Mouse (Mus musculus) stomach, embryonic 16.5 days (tissue): ENCODE data around the gene Myo7a. TPM values are rescaled to one million over a fixed set of nuclear protein-coding genes. Genes with fewer than 3 reads are reported as not detected.

Source experiments
- ATAC-seq: fragments of 200-750 bp; cut with Nextera tagmentation; 2 replicates; pipeline ENCODE4 v1.8.0; 2017; ENCODE audit warnings: moderate number of reproducible peaks, moderate TSS enrichment; ENCODE audit not compliant: insufficient read depth, low FRiP score
- H3K27ac ChIP-seq: fragments of 300-500 bp; sonication (generic); 2 replicates; pipeline ENCODE4 v1.5.1; 2014; ENCODE audit warnings: low read length
- H3K27me3 ChIP-seq: fragments of 300-500 bp; sonication (generic); 2 replicates; pipeline ENCODE4 v1.6.1; 2014; ENCODE audit warnings: low read length, control low read depth, mixed read lengths; ENCODE audit not compliant: control insufficient read depth, insufficient read depth
- H3K36me3 ChIP-seq: fragments of 300-500 bp; sonication (generic); 2 replicates; pipeline ENCODE4 v1.6.1; 2014; ENCODE audit warnings: low read length; ENCODE audit not compliant: control insufficient read depth, insufficient read depth
- H3K4me1 ChIP-seq: fragments of 300-500 bp; sonication (generic); 2 replicates; pipeline ENCODE4 v1.6.1; 2014; ENCODE audit warnings: low read length, control low read depth, mixed read lengths; ENCODE audit not compliant: control insufficient read depth, insufficient read depth
- H3K4me2 ChIP-seq: fragments of 300-500 bp; sonication (generic); 2 replicates; pipeline ENCODE4 v1.6.1; 2014; ENCODE audit warnings: low read depth, low read length, mixed read lengths
- H3K4me3 ChIP-seq: fragments of 300-500 bp; sonication (generic); replicated peaks from 2 replicates; pipeline ENCODE4 v1.5.1; 2014; ENCODE audit warnings: mild to moderate bottlenecking, low read length
- H3K9ac ChIP-seq: fragments of 300-500 bp; sonication (generic); 2 replicates; pipeline ENCODE4 v1.6.1; 2014; ENCODE audit warnings: low read length
- H3K9me3 ChIP-seq: fragments of 300-500 bp; sonication (generic); replicated peaks from 2 replicates; pipeline ENCODE4 v1.6.1; 2016; ENCODE audit warnings: low read length, control low read depth; ENCODE audit not compliant: control insufficient read depth
- WGBS: fragments of 180-500 bp; shearing (Covaris S2); extraction: QIAGEN DNeasy Blood & Tissue Kit; methylation state at CpG from one replicate; pipeline ENCODE4 v1.1.7; 2014; 5-methylcytosine and 5-hydroxymethylcytosine counted together
- polyA plus RNA-seq: library from polyadenylated mRNA; unstranded; fragments of >200 nt; fragmentation: Nextera tagmentation; extraction: Ambion mirVana; gene quantifications from 2 replicates; pipeline ENCODE4 v1.2.1, GENCODE M21; 2015

The Myo7a gene
- polyA plus RNA-seq, 1 experiment from 2014 or later: 11.4 TPM

DNA sequence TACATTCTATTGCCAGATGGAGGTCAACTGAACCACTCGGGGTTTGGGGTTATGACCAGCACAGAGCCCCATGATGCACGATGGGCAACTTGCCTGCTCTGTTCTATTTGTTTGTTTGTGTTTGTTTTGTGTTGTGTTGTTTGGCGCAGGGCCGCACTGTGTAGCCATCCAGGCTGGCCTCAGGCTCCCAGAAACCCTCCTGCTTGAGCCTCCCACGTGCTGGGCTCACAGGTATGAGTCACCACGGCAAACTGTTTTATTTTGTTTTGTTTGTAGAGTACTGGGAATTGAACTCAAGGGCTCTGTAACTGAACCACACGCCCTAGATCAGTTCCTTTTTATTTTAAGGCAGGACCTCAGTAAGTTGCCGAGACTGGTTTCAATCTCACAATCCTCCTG, 27.1 kb upstream of the Myo7a start:
- Histone ChIP-seq H3K4me3 (no peak overlapping the region), H3K36me3 (no peaks in the 10 kb centered on the region), H3K27me3 (no peaks in the 10 kb centered on the region), H3K4me2 (no peak overlapping the region), H3K4me1 (no peaks in the 10 kb centered on the region), H3K9ac (no peak overlapping the region), H3K9me3 (no peaks in the 10 kb centered on the region), H3K27ac (no peak overlapping the region)
- no peak for ATAC-seq
- WGBS: 70% methylated on average over 8 of the region's 8 CpGs

DNA sequence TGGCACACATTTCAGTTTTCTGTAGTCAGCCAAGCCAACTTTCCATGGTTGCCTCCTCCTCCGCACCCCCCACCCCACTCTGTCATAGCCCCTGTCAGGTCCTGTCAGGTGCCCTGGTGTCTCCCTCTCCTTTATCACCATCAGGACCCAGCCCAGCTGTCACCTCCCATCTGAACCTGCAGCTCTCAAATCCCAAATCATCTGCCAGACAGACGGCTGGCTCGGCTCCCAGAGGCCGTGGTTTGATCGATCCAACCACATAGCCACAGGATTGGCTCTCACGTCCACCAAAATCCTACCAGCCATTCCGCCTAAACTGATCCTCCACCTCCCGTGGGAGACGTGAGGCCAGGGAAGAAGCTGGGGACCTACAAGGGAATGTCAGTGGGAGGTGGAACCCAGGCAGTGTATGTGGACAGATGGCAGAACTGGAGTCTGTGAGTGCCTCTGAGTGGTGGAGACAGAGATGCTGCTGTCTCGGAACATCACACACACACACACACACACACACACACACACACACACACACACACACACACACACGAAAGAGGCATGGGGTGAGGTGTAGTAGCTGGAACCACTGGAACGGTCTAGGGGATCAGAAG, 26.6 kb upstream of the Myo7a start:
- H3K4me1 ChIP-seq: no peaks in the 10 kb centered on the region
- no peak overlapping the region for H3K27ac ChIP-seq
- no peak overlapping the region for H3K4me2 ChIP-seq
- no peaks in the 10 kb centered on the region for H3K36me3 ChIP-seq
- 77% methylated on average over 12 of the region's 12 CpGs for WGBS
- H3K9me3 ChIP-seq: no peaks in the 10 kb centered on the region
- no peak for ATAC-seq
- H3K9ac ChIP-seq: no peak overlapping the region
- no peak overlapping the region for H3K4me3 ChIP-seq
- no peaks in the 10 kb centered on the region for H3K27me3 ChIP-seq

DNA sequence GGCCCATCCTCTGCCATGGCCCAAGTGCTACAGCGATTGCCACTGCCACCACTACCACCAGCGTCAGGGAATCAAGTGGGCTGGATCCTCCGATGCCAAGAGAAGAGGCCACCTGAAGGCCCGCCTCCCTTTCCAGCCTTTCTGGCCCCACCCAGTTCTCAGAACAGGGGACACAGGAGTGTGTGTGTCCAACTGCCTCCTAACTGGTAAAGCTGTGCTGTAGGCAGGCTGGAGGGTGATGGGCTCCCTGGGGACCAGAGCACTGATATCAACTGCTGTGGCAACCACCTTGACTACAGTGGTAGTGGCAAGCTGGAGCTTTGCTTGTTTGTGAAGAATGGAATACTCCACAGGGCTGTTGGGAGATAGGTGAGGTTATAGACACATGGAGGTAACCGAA, 26.1 kb upstream of the Myo7a start, which contains the start of gene Omp:
TSS of gene Omp (minus strand) at position 101 of the 400 bp plus-strand sequence.
- Histone ChIP-seq H3K9me3 (no peaks in the 10 kb centered on the region), H3K4me2 (no peak within 1 kb of the TSS), H3K4me1 (no peaks in the 10 kb centered on the region), H3K9ac (no peak within 1 kb of the TSS), H3K4me3 (no peak within 1 kb of the TSS), H3K27ac (no peak within 1 kb of the TSS), H3K36me3 (no peaks in the 10 kb centered on the region), H3K27me3 (no peaks in the 10 kb centered on the region)
- no peak for ATAC-seq
- WGBS: 85% methylated on average over 5 of the region's 5 CpGs

DNA sequence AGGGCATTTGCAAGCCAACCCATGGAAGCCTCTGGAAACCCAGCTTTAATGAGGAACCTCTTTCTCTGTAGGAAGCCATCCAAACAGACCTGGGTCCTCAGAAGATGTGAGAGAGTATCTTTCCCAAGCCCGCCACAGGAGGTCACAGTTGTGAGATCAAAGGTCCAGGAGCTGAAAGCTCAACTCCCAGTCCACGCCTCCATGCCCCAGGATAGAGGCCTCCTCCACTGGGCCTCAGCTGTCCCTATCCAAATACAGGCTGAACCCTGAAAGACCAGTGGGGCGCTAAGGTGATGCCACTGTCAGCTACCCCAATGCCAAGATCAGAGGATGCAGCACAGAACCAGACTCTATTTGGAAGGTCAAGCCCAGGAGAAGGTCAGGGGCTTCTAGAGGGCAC, 23.3 kb upstream of the Myo7a start:
- Histone ChIP-seq H3K4me1 (peaks cover 9% of the 10 kb centered on the region), H3K9ac (no peak overlapping the region), H3K27ac (no peak overlapping the region), H3K4me2 (no peak overlapping the region), H3K9me3 (no peaks in the 10 kb centered on the region), H3K4me3 (no peak overlapping the region), H3K27me3 (no peaks in the 10 kb centered on the region), H3K36me3 (no peaks in the 10 kb centered on the region)
- 79% methylated on average over 3 of the region's 3 CpGs for WGBS
- no peak for ATAC-seq

DNA sequence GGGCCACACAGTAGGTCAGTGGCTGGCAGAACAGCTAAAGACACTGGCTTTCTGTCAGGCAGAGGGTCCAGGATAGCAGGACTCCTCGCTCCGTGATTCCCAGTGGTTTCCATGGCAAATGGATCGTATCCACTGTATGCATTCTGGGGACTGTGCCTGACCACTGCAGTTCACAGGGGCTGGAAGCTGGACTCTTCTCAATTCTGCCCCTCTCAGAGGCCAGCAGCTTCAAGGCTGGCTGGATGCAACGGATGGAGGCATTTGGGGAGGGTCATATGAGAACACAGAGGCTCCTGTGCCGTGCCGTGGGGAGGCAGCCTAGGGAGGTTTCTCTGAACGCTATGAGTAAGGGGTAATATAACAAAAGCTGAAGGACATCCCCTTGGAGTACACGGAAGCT, 22.9 kb upstream of the Myo7a start:
- 73% methylated on average over 8 of the region's 8 CpGs for WGBS
- no peak overlapping the region for H3K27ac ChIP-seq
- peaks cover 9% of the 10 kb centered on the region for H3K4me1 ChIP-seq
- no peak for ATAC-seq
- no peak overlapping the region for H3K9ac ChIP-seq
- no peak overlapping the region for H3K4me3 ChIP-seq
- H3K36me3 ChIP-seq: no peaks in the 10 kb centered on the region
- H3K27me3 ChIP-seq: no peaks in the 10 kb centered on the region
- no peak overlapping the region for H3K4me2 ChIP-seq
- H3K9me3 ChIP-seq: no peaks in the 10 kb centered on the region

DNA sequence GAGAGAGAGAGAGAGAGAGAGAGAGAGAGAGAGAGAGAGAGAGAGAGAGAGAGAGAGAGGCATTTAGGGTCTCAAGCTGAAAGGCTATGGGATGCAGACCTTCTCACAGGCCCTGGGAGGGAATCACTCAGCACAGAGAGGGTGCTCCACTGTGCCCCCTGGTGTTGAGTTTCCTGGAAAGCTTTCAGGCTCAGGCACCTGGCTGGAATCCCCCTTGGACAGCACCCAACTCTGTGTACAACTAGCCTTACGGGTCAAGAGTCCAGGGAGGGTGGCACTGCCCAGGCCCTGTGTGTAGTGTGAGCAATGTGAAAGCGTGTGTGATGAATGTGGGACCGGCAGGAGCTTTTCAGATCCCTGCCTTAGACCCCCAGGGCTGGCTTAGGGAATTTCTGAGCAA, 21.9 kb upstream of the Myo7a start:
- Histone ChIP-seq H3K9ac (no peak overlapping the region), H3K27me3 (no peaks in the 10 kb centered on the region), H3K9me3 (no peaks in the 10 kb centered on the region), H3K4me1 (peaks cover 9% of the 10 kb centered on the region), H3K36me3 (no peaks in the 10 kb centered on the region), H3K27ac (no peak overlapping the region), H3K4me2 (no peak overlapping the region), H3K4me3 (no peak overlapping the region)
- 58% methylated on average over 3 of the region's 3 CpGs for WGBS
- no peak for ATAC-seq

DNA sequence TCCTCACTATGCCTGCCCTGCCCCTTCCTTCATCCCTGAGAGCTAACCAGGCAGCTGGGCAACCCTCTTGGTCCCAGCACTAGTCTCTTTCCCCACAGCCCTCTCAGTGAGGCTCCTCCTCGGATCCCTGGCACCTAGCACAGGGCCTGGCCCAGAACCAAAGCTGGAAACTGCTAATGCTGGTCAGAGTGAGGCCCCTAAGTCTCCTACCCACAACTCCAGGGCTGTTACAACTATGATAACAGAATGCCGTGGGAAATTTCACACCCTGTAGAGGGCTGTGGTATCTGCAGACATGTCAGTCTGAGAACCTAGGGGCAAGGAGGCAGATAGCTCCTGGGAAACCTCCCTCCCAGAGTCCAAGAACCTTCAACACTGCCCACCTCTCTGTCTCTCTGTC, 21.3 kb upstream of the Myo7a start:
- 32% methylated on average over 2 of the region's 2 CpGs for WGBS

DNA sequence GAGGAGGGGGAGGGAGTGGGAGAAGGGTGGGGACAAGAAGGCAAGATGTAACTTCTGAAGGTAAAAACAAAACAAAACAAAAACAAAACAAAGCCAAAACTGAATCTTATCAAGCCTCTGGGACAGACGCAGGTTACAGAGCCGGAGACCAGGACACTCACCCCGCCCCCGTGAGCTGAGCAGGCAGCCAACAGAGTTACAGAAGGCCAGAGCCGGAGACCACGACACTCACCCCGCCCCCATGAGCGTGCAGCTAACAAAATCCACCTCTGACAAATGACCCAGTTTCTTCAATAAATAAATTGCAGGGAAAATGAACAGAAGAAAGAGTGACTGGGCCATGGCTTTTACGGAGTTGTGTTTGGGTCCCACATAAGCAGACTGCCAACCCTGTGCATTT, 19.9 kb upstream of the Myo7a start:
- H3K36me3 ChIP-seq: no peaks in the 10 kb centered on the region
- H3K9me3 ChIP-seq: no peaks in the 10 kb centered on the region
- peaks cover 9% of the 10 kb centered on the region for H3K4me1 ChIP-seq
- no peaks in the 10 kb centered on the region for H3K27me3 ChIP-seq
- WGBS: 23% methylated on average over 9 of the region's 9 CpGs
- no peak overlapping the region for H3K27ac ChIP-seq
- no peak overlapping the region for H3K4me2 ChIP-seq
- ATAC-seq: no peak
- H3K4me3 ChIP-seq: no peak overlapping the region
- H3K9ac ChIP-seq: no peak overlapping the region

More for the DNA sequence above, 21.3 kb upstream of the Myo7a start:
- no peak for ATAC-seq
- Histone ChIP-seq H3K27ac (no peak overlapping the region), H3K4me3 (no peak overlapping the region), H3K9me3 (no peaks in the 10 kb centered on the region), H3K4me2 (no peak overlapping the region), H3K27me3 (no peaks in the 10 kb centered on the region), H3K4me1 (peaks cover 9% of the 10 kb centered on the region), H3K36me3 (no peaks in the 10 kb centered on the region), H3K9ac (no peak overlapping the region)

DNA sequence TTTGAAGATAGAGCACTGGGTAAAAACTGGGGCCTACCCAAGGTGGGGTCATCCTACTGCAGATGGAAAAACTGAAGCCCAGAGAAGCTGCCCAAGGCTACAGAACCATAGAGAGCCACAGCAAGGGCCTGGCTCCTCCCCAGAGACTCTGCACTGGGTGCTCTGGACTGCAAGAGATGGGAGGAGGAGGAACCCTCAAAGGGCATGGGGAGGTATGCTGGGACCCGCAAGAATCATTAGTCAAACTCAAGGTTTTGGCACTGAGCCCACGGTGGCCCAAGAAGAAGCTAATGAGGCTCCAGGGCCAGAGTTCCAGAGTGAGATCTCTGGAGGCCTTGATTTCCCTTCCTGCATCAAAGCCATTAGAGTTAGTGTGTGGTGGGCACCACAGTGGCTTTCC, 18.7 kb upstream of the Myo7a start:
- 0 out of 2 replicates have a peak, but pooled peaks have one; percentile 12 for ATAC-seq
- no peaks in the 10 kb centered on the region for H3K27me3 ChIP-seq
- H3K4me2 ChIP-seq: no peak overlapping the region
- 36% methylated on average over 2 of the region's 2 CpGs for WGBS
- no peaks in the 10 kb centered on the region for H3K36me3 ChIP-seq
- no peak overlapping the region for H3K4me3 ChIP-seq
- H3K27ac ChIP-seq: no peak overlapping the region
- peaks cover 9% of the 10 kb centered on the region for H3K4me1 ChIP-seq
- no peak overlapping the region for H3K9ac ChIP-seq
- H3K9me3 ChIP-seq: no peaks in the 10 kb centered on the region
